Mouse (Mus musculus) gastrocnemius, adult 18-20 months (tissue): ENCODE measurements around the gene Mical2. TPM values are rescaled to one million over a fixed set of nuclear protein-coding genes. Genes with fewer than 3 reads are reported as not detected.

ENCODE experiments used
- DNase-seq: peaks from one replicate; pipeline ENCODE4 v3.0.0; 2021; ENCODE audit warnings: low spot score
- total RNA-seq, 2 experiments: library from RNA; stranded (reverse); gene quantifications; 2 replicates each; pipeline ENCODE4 v1.2.3; 2021

Mical2 gene
- total RNA-seq, 2 experiments from 2014 or later: 166 to 180 TPM

GRCm38 (mm10) chr7:112313670-112314069 is 88.0 kb downstream of the Mical2 start:
- DNase-seq: no peak

GRCm38 (mm10) chr7:112316239-112316638 is 90.6 kb downstream of the Mical2 start:
- DNase-seq: peak; percentile 86

GRCm38 (mm10) chr7:112317491-112317890 is 91.8 kb downstream of the Mical2 start:
- no peak for DNase-seq

- DNase-seq: no peak
Observed at GRCm38 (mm10) chr7:112318306-112318705, 92.7 kb downstream of the Mical2 start.

GRCm38 (mm10) chr7:112319419-112319818 is 93.8 kb downstream of the Mical2 start:
- no peak for DNase-seq

GRCm38 (mm10) chr7:112320052-112320730 is 94.5 kb downstream of the Mical2 start:
- no peak for DNase-seq

- DNase-seq: no peak
Observed at GRCm38 (mm10) chr7:112321798-112322794, 96.4 kb downstream of the Mical2 start.

- no peak for DNase-seq
Observed at GRCm38 (mm10) chr7:112324577-112324976, 98.9 kb downstream of the Mical2 start.

- DNase-seq: no peak
Observed at GRCm38 (mm10) chr7:112326852-112327251, 101.2 kb downstream of the Mical2 start.

- DNase-seq: peak; percentile 68
Observed at GRCm38 (mm10) chr7:112328969-112329368, 103.3 kb downstream of the Mical2 start.

GRCm38 (mm10) chr7:112329496-112329895 is 103.8 kb downstream of the Mical2 start:
- no peak for DNase-seq

- no peak for DNase-seq
Observed at GRCm38 (mm10) chr7:112330935-112331334, 105.3 kb downstream of the Mical2 start.

- DNase-seq: no peak
Observed at GRCm38 (mm10) chr7:112331804-112332203, 106.1 kb downstream of the Mical2 start.

GRCm38 (mm10) chr7:112332426-112332825 is 106.8 kb downstream of the Mical2 start:
- no peak for DNase-seq

- DNase-seq: peak; percentile 87
Observed at GRCm38 (mm10) chr7:112333404-112333803, 107.7 kb downstream of the Mical2 start.

- DNase-seq: peak; percentile 79
Observed at GRCm38 (mm10) chr7:112336213-112336631, 110.6 kb downstream of the Mical2 start.

- peak; percentile 67 for DNase-seq
Observed at GRCm38 (mm10) chr7:112336769-112337168, 111.1 kb downstream of the Mical2 start.

- peak; percentile 61 for DNase-seq
Observed at GRCm38 (mm10) chr7:112337736-112338135, 112.1 kb downstream of the Mical2 start.

- DNase-seq: no peak
Observed at GRCm38 (mm10) chr7:112341052-112341451, 115.4 kb downstream of the Mical2 start.

- no peak for DNase-seq
Observed at GRCm38 (mm10) chr7:112345687-112346086, 120.0 kb downstream of the Mical2 start.

GRCm38 (mm10) chr7:112351541-112351940 is 125.9 kb downstream of the Mical2 start:
- DNase-seq: no peak

- DNase-seq: no peak
Observed at GRCm38 (mm10) chr7:112352005-112352404, 126.3 kb downstream of the Mical2 start.
